Mouse (Mus musculus) hindbrain, embryonic 10.5 days (tissue): Measurements from ENCODE around the gene Rab3gap1. TPM values are rescaled to one million over a fixed set of nuclear protein-coding genes. Genes with fewer than 3 reads are reported as not detected.

Experiments
- DNase-seq: peaks from one replicate; pipeline ENCODE4 v3.0.0-alpha.2; 2017; ENCODE audit warnings: low spot score
- H3K27ac ChIP-seq: fragments of 300-500 bp; sonication (generic); 2 replicates; pipeline ENCODE4 v1.5.1; 2016; ENCODE audit warnings: mild to moderate bottlenecking, moderate library complexity
- H3K27me3 ChIP-seq: fragments of 300-500 bp; sonication (generic); 2 replicates; pipeline ENCODE4 v1.6.1; 2016; ENCODE audit warnings: mild to moderate bottlenecking; ENCODE audit not compliant: poor library complexity, insufficient read depth, severe bottlenecking
- H3K36me3 ChIP-seq: fragments of 300-500 bp; sonication (generic); 2 replicates; pipeline ENCODE4 v1.6.1; 2016; ENCODE audit warnings: mild to moderate bottlenecking, moderate library complexity
- H3K4me1 ChIP-seq: fragments of 300-500 bp; sonication (generic); replicated peaks from 2 replicates; pipeline ENCODE4 v1.6.1; 2016; ENCODE audit warnings: mild to moderate bottlenecking
- H3K4me3 ChIP-seq: fragments of 300-500 bp; sonication (generic); 2 replicates; pipeline ENCODE4 v1.5.1; 2016; ENCODE audit warnings: mild to moderate bottlenecking, moderate library complexity
- H3K9me3 ChIP-seq: fragments of 300-500 bp; sonication (generic); 2 replicates; pipeline ENCODE4 v1.6.1; 2016; ENCODE audit warnings: mild to moderate bottlenecking, moderate library complexity
- WGBS: fragments of 180-500 bp; shearing (Covaris S2); methylation state at CpG from one replicate; pipeline ENCODE4 v1.1.7; 2016; 5-methylcytosine and 5-hydroxymethylcytosine counted together
- polyA plus RNA-seq: library from polyadenylated mRNA; unstranded; fragments of >200 nt; fragmentation: Nextera tagmentation; extraction: Ambion mirVana; gene quantifications from 2 replicates; pipeline ENCODE4 v1.2.1, GENCODE M21; 2016

Rab3gap1 gene
- polyA plus RNA-seq, 1 experiment from 2014 or later, result 15.0 TPM

GRCm38 (mm10) chr1:127859799-127860400, 8.7 kb upstream of the Rab3gap1 start:
- no peaks in the 10 kb centered on the region for H3K36me3 ChIP-seq
- H3K4me1 ChIP-seq, result no peaks in the 10 kb centered on the region
- 77% methylated on average over 6 of the region's 6 CpGs for WGBS
- no peaks in the 10 kb centered on the region for H3K9me3 ChIP-seq
- no peak overlapping the region for H3K27ac ChIP-seq
- no peak for DNase-seq
- no peaks in the 10 kb centered on the region for H3K27me3 ChIP-seq
- no peak overlapping the region for H3K4me3 ChIP-seq

- WGBS, result 92% methylated on average over 4 of the region's 4 CpGs
- Histone ChIP-seq H3K27me3 (no peaks in the 10 kb centered on the region), H3K9me3 (no peaks in the 10 kb centered on the region)
Measured at GRCm38 (mm10) chr1:127860492-127860891, 8.1 kb upstream of the Rab3gap1 start.

GRCm38 (mm10) chr1:127861900-127862299, 6.7 kb upstream of the Rab3gap1 start:
- H3K27me3 ChIP-seq, result no peaks in the 10 kb centered on the region
- no peak for DNase-seq

More at GRCm38 (mm10) chr1:127860492-127860891, 8.1 kb upstream of the Rab3gap1 start:
- no peaks in the 10 kb centered on the region for H3K36me3 ChIP-seq
- H3K4me1 ChIP-seq, result no peaks in the 10 kb centered on the region
- no peak overlapping the region for H3K27ac ChIP-seq
- H3K4me3 ChIP-seq, result no peak overlapping the region
- no peak for DNase-seq

GRCm38 (mm10) chr1:127863806-127864205, 4.8 kb upstream of the Rab3gap1 start:
- Histone ChIP-seq H3K4me1 (no peaks in the 10 kb centered on the region), H3K27me3 (no peaks in the 10 kb centered on the region), H3K4me3 (no peak overlapping the region), H3K27ac (no peak overlapping the region), H3K9me3 (no peaks in the 10 kb centered on the region), H3K36me3 (no peaks in the 10 kb centered on the region)
- DNase-seq, result no peak
- 69% methylated on average over 7 of the region's 7 CpGs for WGBS

More at GRCm38 (mm10) chr1:127861900-127862299, 6.7 kb upstream of the Rab3gap1 start:
- no peak overlapping the region for H3K27ac ChIP-seq
- no peak overlapping the region for H3K4me3 ChIP-seq
- WGBS, result 89% methylated on average over 5 of the region's 5 CpGs
- H3K9me3 ChIP-seq, result no peaks in the 10 kb centered on the region
- no peaks in the 10 kb centered on the region for H3K4me1 ChIP-seq
- no peaks in the 10 kb centered on the region for H3K36me3 ChIP-seq

GRCm38 (mm10) chr1:127869276-127869675, 703 bp downstream of the Rab3gap1 start:
- H3K27ac ChIP-seq, result peak overlapping the region; percentile 86
- peaks cover 7% of the 10 kb centered on the region for H3K4me1 ChIP-seq
- H3K36me3 ChIP-seq, result peaks cover 32% of the 10 kb centered on the region
- WGBS, result 54% methylated on average over 8 of the region's 8 CpGs
- H3K27me3 ChIP-seq, result no peaks in the 10 kb centered on the region
- H3K4me3 ChIP-seq, result peak overlapping the region; percentile 68
- no peak for DNase-seq
- H3K9me3 ChIP-seq, result no peaks in the 10 kb centered on the region

GRCm38 (mm10) chr1:127899401-127899800, 30.8 kb downstream of the Rab3gap1 start:
- Histone ChIP-seq H3K27ac (no peak overlapping the region), H3K4me1 (no peaks in the 10 kb centered on the region), H3K36me3 (peaks cover 15% of the 10 kb centered on the region), H3K9me3 (no peaks in the 10 kb centered on the region), H3K4me3 (no peak overlapping the region), H3K27me3 (no peaks in the 10 kb centered on the region)
- DNase-seq, result no peak
- 81% methylated on average over 1 of the region's 1 CpGs for WGBS

GRCm38 (mm10) chr1:127904774-127905385, 36.3 kb downstream of the Rab3gap1 start:
- Histone ChIP-seq H3K4me3 (no peak overlapping the region), H3K4me1 (peaks cover 4% of the 10 kb centered on the region), H3K9me3 (no peaks in the 10 kb centered on the region), H3K27ac (peak overlapping the region; percentile 41; the same call in 1 of the 2 replicates), H3K27me3 (no peaks in the 10 kb centered on the region), H3K36me3 (peaks cover 23% of the 10 kb centered on the region)
- 38% methylated on average over 2 of the region's 2 CpGs for WGBS
- peak; percentile 7 for DNase-seq

GRCm38 (mm10) chr1:127913116-127913515, 44.5 kb downstream of the Rab3gap1 start:
- Histone ChIP-seq H3K36me3 (peaks cover 36% of the 10 kb centered on the region), H3K4me3 (no peak overlapping the region), H3K9me3 (no peaks in the 10 kb centered on the region), H3K27me3 (no peaks in the 10 kb centered on the region), H3K27ac (no peak overlapping the region), H3K4me1 (no peaks in the 10 kb centered on the region)
- DNase-seq, result no peak
- WGBS, result 92% methylated on average over 4 of the region's 4 CpGs

- Histone ChIP-seq H3K9me3 (no peaks in the 10 kb centered on the region), H3K27ac (no peak overlapping the region), H3K4me1 (no peaks in the 10 kb centered on the region), H3K4me3 (no peak overlapping the region), H3K27me3 (no peaks in the 10 kb centered on the region), H3K36me3 (peaks cover 50% of the 10 kb centered on the region)
- 93% methylated on average over 6 of the region's 6 CpGs for WGBS
- DNase-seq, result no peak
Measured at GRCm38 (mm10) chr1:127915316-127915715, 46.7 kb downstream of the Rab3gap1 start.

GRCm38 (mm10) chr1:127915802-127916201, 47.2 kb downstream of the Rab3gap1 start:
- H3K36me3 ChIP-seq, result peaks cover 48% of the 10 kb centered on the region

GRCm38 (mm10) chr1:127933405-127933804, 64.8 kb downstream of the Rab3gap1 start:
- peaks cover 75% of the 10 kb centered on the region for H3K36me3 ChIP-seq
- no peaks in the 10 kb centered on the region for H3K4me1 ChIP-seq
- H3K27me3 ChIP-seq, result no peaks in the 10 kb centered on the region
- DNase-seq, result no peak
- H3K9me3 ChIP-seq, result 0 out of 2 replicates have a peak, but pooled peaks cover under 1% of the 10 kb centered on the region
- 93% methylated on average over 2 of the region's 2 CpGs for WGBS
- H3K27ac ChIP-seq, result no peak overlapping the region
- H3K4me3 ChIP-seq, result no peak overlapping the region

More at GRCm38 (mm10) chr1:127915802-127916201, 47.2 kb downstream of the Rab3gap1 start:
- no peaks in the 10 kb centered on the region for H3K4me1 ChIP-seq
- DNase-seq, result no peak
- no peak overlapping the region for H3K4me3 ChIP-seq
- WGBS, result 76% methylated on average over 1 of the region's 1 CpGs
- H3K27ac ChIP-seq, result no peak overlapping the region
- no peaks in the 10 kb centered on the region for H3K9me3 ChIP-seq
- no peaks in the 10 kb centered on the region for H3K27me3 ChIP-seq

- Histone ChIP-seq H3K4me3 (no peak overlapping the region), H3K36me3 (peaks cover 77% of the 10 kb centered on the region), H3K27ac (no peak overlapping the region), H3K9me3 (peaks cover 9% of the 10 kb centered on the region), H3K4me1 (no peaks in the 10 kb centered on the region), H3K27me3 (no peaks in the 10 kb centered on the region)
- WGBS, result 96% methylated on average over 5 of the region's 5 CpGs
- no peak for DNase-seq
Measured at GRCm38 (mm10) chr1:127934322-127934721, 65.7 kb downstream of the Rab3gap1 start.

GRCm38 (mm10) chr1:127937277-127937676, 68.7 kb downstream of the Rab3gap1 start:
- Histone ChIP-seq H3K9me3 (peaks cover 9% of the 10 kb centered on the region), H3K27me3 (no peaks in the 10 kb centered on the region), H3K27ac (no peak overlapping the region), H3K4me1 (no peaks in the 10 kb centered on the region), H3K36me3 (peaks cover 86% of the 10 kb centered on the region), H3K4me3 (no peak overlapping the region)
- WGBS, result 85% methylated on average over 8 of the region's 8 CpGs
- no peak for DNase-seq
